In the genomic region with DNA sequence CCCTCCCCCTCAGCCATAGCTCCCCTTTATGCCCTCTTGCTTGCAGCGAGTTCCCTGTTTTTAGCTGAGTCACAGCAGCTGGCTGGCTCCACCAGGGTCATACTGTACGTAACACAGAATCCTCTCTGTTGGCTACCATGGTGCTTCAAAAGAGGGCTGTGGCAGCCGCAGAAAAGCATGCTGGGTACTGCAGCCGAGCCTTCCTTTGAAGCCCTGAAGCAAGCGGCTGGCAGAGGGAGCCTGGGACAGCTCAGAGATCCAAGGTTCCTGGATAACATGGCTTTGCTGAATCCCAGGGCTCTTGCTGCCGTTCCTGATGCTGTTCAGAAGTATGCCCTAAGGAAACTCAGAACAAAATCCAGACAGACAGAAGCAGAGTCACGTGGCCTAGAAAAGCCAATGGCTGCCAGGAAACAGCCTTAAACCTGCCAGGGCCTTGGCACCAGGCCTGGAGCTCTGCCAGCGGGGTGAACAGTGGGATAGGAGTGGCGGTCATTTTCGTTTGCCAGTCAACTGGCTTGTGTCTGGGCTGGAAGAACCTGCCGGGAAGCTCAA, we compare ENCODE assay signal across 8 mouse cellular contexts.
A peak's percentile ranks its signal among the peaks of the same experiment; 100 is the strongest.
DNase-seq lines count a peak whose midpoint lies in the region; ATAC-seq lines count a peak whose summit lies in the region.

No protein-coding gene starts in this region.

- H3K4me2 ChIP-seq in forebrain, embryonic 11.5 days (ENCODE audit: low read depth, low read length, severe bottlenecking): no peak overlapping the region
- no peak overlapping the region for H3K4me2 ChIP-seq in neural tube, embryonic 12.5 days (replicated peaks)

- 0 out of 2 replicates have a peak overlapping the region, but pooled peaks have one; percentile 15 for H3K27ac ChIP-seq in forebrain, embryonic 10.5 days
- no peak overlapping the region for H3K27ac ChIP-seq in forebrain, embryonic 11.5 days (ENCODE audit: low read depth, low read length)
- no peak overlapping the region for H3K27ac ChIP-seq in neural tube, embryonic 12.5 days

- WGBS in forebrain, embryonic 10.5 days: 86% methylated on average over 11 of the region's 11 CpGs
- WGBS in forebrain, embryonic 11.5 days: 83% methylated on average over 11 of the region's 11 CpGs
- 74% methylated on average over 11 of the region's 11 CpGs for whole genome bisulfite sequencing in neural tube, embryonic 12.5 days

- 0 out of 2 replicates have a peak, but pooled peaks cover 3% of the 10 kb centered on the region for H3K4me1 ChIP-seq in forebrain, embryonic 10.5 days
- H3K4me1 ChIP-seq in forebrain, embryonic 11.5 days (replicated peaks; ENCODE audit: control insufficient read depth, insufficient read depth, low read length): no peaks in the 10 kb centered on the region
- H3K4me1 ChIP-seq in neural tube, embryonic 12.5 days: no peaks in the 10 kb centered on the region

- no peaks in the 10 kb centered on the region for H3K9me3 ChIP-seq in forebrain, embryonic 10.5 days
- no peaks in the 10 kb centered on the region for H3K9me3 ChIP-seq in forebrain, embryonic 11.5 days (ENCODE audit: control insufficient read depth, low read length)
- H3K9me3 ChIP-seq in neural tube, embryonic 12.5 days: no peaks in the 10 kb centered on the region

- no peaks in the 10 kb centered on the region for H3K27me3 ChIP-seq in forebrain, embryonic 10.5 days (ENCODE audit: poor library complexity, severe bottlenecking)
- H3K27me3 ChIP-seq in forebrain, embryonic 11.5 days (ENCODE audit: control insufficient read depth, insufficient read depth, low read length): no peaks in the 10 kb centered on the region
- H3K27me3 ChIP-seq in neural tube, embryonic 12.5 days (replicated peaks): no peaks in the 10 kb centered on the region

- no peaks in the 10 kb centered on the region for H3K36me3 ChIP-seq in forebrain, embryonic 10.5 days (replicated peaks)
- H3K36me3 ChIP-seq in forebrain, embryonic 11.5 days (ENCODE audit: control insufficient read depth, insufficient read depth, low read length): no peaks in the 10 kb centered on the region
- H3K36me3 ChIP-seq in neural tube, embryonic 12.5 days: no peaks in the 10 kb centered on the region

- H3K4me3 ChIP-seq in forebrain, embryonic 10.5 days: no peak overlapping the region
- no peak overlapping the region for H3K4me3 ChIP-seq in forebrain, embryonic 11.5 days (ENCODE audit: low read depth, low read length)
- no peak overlapping the region for H3K4me3 ChIP-seq in neural tube, embryonic 12.5 days

- no peak for DNase-seq in forebrain, embryonic 10.5 days (ENCODE audit: extremely low spot score, low spot score)
- no peak for DNase-seq in forebrain, embryonic 11.5 days (ENCODE audit: low spot score)
- peak; percentile 43 for DNase-seq in brain, embryonic 18.5 days (ENCODE audit: low read depth, low spot score)
- peak; percentile 1 for DNase-seq in forelimb bud, embryonic 11.5 days (ENCODE audit: low read depth, low spot score)
- peak; percentile 66 for DNase-seq in heart, postnatal 4 days
- DNase-seq in left cerebral cortex, adult 8-10 months (ENCODE audit: low spot score in 2 of 2): peak; percentile 25 to 76
- DNase-seq in thymus, postnatal 36 days: peak; percentile 16 to 51

- H3K9ac ChIP-seq in forebrain, embryonic 11.5 days (ENCODE audit: low read length): no peak overlapping the region
- H3K9ac ChIP-seq in neural tube, embryonic 12.5 days: no peak overlapping the region

- ATAC-seq in forebrain, embryonic 11.5 days (replicated peaks; ENCODE audit: low FRiP score): no peak
- ATAC-seq in neural tube, embryonic 12.5 days (ENCODE audit: low FRiP score, low read depth): peak; percentile 89

Comparison
In these comparisons a context has a peak if more than half of its experiments do, and no peak if none do; other contexts are left out.
1. DNase-seq: peak in brain, embryonic 18.5 days (single experiment), forelimb bud, embryonic 11.5 days (single experiment), heart, postnatal 4 days (single experiment), left cerebral cortex, adult 8-10 months (2 of 2) and thymus, postnatal 36 days (2 of 2); none in forebrain, embryonic 10.5 days (single experiment) and forebrain, embryonic 11.5 days (single experiment).